Mouse (Mus musculus): ENCODE measurements around the gene Arl15.

DNA sequence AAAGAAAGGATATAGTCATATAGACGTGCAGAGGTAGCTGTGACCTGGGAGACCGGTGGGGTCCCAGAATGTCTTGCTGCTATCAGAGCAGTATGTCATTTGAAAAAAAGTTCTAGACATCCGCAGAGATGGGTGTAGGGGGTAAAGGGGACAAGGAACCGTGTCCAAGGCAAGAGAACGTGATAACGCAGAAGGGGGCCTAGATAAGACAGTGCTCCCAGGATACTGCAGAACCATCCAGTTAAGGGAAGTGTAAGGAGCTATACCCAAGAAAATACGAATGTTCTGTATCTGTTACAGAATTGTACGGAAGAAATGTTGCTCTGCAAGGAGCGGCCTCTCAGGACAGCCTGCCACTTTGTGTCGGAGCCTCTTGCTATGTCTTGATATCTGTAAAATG, 144.8 kb downstream of the Arl15 start:
- TF ChIP-seq GATA1 (IDR thresholded peaks at IDR 0.05; ENCODE audit: borderline replicate concordance, low read length): no peak
- TF ChIP-seq FLI1 (IDR thresholded peaks at IDR 0.05; ENCODE audit: low read length): no peak
